Mouse (Mus musculus): ENCODE measurements around the gene Astn2. TPM values are rescaled to one million over a fixed set of nuclear protein-coding genes. Genes with fewer than 3 reads are reported as not detected.

Gene Astn2
- total and polyA plus RNA-seq, 2 experiments from 2014 or later = 3.0 to 51.4 TPM

- TF ChIP-seq CTCF (IDR thresholded peaks at IDR 0.05; ENCODE audit: low read depth) = no peak
- Histone ChIP-seq H3K4me2 (ENCODE audit: low read depth, low read length) (no peak overlapping the region), H3K36me3 (ENCODE audit: insufficient read depth, low read length) (no peaks in the 10 kb centered on the region), H3K27me3 (ENCODE audit: insufficient read depth, low read length) (no peaks in the 10 kb centered on the region), H3K27ac (no peak overlapping the region), H3K9ac (replicated peaks; ENCODE audit: low read length) (no peak overlapping the region), H3K4me1 (ENCODE audit: insufficient read depth, low read length) (no peaks in the 10 kb centered on the region), H3K9me3 (ENCODE audit: low read length) (no peaks in the 10 kb centered on the region), H3K4me3 (ENCODE audit: low read length) (no peak overlapping the region)
- 94% methylated on average over 2 of the region's 2 CpGs for WGBS
- no peak for ATAC-seq
- DNase-seq (ENCODE audit: low spot score) = no peak
Measured at GRCm38 (mm10) chr4:65376571-65376970, 1027.8 kb downstream of the Astn2 start.

DNA sequence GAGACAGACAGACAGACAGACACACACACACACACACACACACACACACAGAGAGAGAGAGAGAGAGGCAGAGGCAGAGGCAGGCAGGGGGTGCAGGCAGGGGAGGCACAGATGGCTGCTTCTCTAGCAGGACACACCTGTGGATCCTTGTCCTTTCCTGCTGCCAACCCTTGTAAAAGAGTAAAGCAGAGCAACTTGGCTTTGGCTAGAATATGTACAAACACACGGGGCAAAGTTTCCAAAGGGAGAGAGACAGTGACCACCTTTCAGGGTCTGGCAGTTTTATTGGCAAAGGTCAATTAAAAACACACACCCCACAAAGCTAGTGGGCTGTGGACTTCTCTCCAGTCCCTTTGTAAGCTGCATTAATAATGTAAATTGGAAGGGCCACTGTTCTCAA is 1030.6 kb downstream of the Astn2 start:
- TF ChIP-seq CTCF (IDR thresholded peaks at IDR 0.05; ENCODE audit: low read depth) = no peak
- Histone ChIP-seq H3K27me3 (ENCODE audit: insufficient read depth, low read length) (no peaks in the 10 kb centered on the region), H3K9ac (replicated peaks; ENCODE audit: low read length) (no peak overlapping the region), H3K4me3 (ENCODE audit: low read length) (no peak overlapping the region), H3K27ac (no peak overlapping the region), H3K36me3 (ENCODE audit: insufficient read depth, low read length) (no peaks in the 10 kb centered on the region), H3K9me3 (ENCODE audit: low read length) (no peaks in the 10 kb centered on the region), H3K4me1 (ENCODE audit: insufficient read depth, low read length) (no peaks in the 10 kb centered on the region), H3K4me2 (ENCODE audit: low read depth, low read length) (no peak overlapping the region)
- no peak for DNase-seq (ENCODE audit: low spot score)
- ATAC-seq = no peak
- 38% methylated on average over 1 of the region's 1 CpGs for WGBS

DNA sequence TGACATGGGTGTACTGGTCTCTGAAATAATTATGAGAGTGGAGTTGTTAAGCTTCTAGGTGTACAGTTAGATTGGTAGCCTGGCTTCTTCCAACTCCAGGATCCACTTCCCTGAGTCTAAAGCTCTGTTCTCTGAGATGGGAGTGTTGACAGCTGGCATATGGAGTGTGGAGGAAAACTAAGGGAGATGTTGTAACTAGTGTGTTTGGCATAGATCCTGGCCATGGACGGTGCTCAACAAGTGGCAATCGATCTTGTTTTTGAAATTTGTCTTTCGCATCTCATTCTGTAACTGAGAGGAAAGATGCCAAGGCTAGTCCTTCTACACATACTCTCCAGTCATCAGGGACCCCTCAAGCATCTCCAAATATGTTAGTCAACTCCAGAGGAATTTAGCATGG is 1031.7 kb downstream of the Astn2 start:
- Histone ChIP-seq H3K4me1 (ENCODE audit: insufficient read depth, low read length) (no peaks in the 10 kb centered on the region), H3K4me2 (ENCODE audit: low read depth, low read length) (no peak overlapping the region), H3K4me3 (ENCODE audit: low read length) (no peak overlapping the region), H3K9ac (replicated peaks; ENCODE audit: low read length) (no peak overlapping the region), H3K27ac (no peak overlapping the region), H3K9me3 (ENCODE audit: low read length) (no peaks in the 10 kb centered on the region), H3K36me3 (ENCODE audit: insufficient read depth, low read length) (no peaks in the 10 kb centered on the region), H3K27me3 (ENCODE audit: insufficient read depth, low read length) (no peaks in the 10 kb centered on the region)
- no peak for TF ChIP-seq CTCF (IDR thresholded peaks at IDR 0.05; ENCODE audit: low read depth)
- ATAC-seq = no peak
- 82% methylated on average over 3 of the region's 3 CpGs for WGBS
- DNase-seq (ENCODE audit: low spot score) = no peak

DNA sequence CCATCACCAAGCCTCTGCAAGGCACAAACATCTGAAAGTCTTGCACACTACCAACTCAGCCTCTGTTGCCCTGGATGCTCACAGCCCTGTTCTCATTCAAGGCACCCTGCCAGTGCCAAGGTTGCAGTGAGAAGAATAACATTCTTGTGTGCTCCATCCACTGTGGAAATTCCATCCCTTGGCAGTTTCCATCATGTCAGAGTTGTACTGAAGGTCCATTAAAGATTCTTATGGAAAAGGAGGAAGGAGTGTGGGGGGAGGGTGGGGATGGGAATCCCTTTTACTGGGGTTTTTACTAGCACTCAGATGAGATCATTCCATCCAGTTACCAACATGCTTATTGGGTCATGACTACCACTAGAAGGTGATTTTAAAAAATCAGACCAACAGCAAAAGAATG is 1037.3 kb downstream of the Astn2 start:
- Histone ChIP-seq H3K27ac (no peak overlapping the region), H3K36me3 (ENCODE audit: insufficient read depth, low read length) (no peaks in the 10 kb centered on the region), H3K27me3 (ENCODE audit: insufficient read depth, low read length) (no peaks in the 10 kb centered on the region), H3K9me3 (ENCODE audit: low read length) (no peaks in the 10 kb centered on the region), H3K4me1 (ENCODE audit: insufficient read depth, low read length) (no peaks in the 10 kb centered on the region), H3K4me3 (ENCODE audit: low read length) (no peak overlapping the region), H3K9ac (replicated peaks; ENCODE audit: low read length) (no peak overlapping the region), H3K4me2 (ENCODE audit: low read depth, low read length) (no peak overlapping the region)
- no peak for ATAC-seq
- no peak for TF ChIP-seq CTCF (IDR thresholded peaks at IDR 0.05; ENCODE audit: low read depth)
- no peak for DNase-seq (ENCODE audit: low spot score)

- no peak overlapping the region for H3K4me3 ChIP-seq (ENCODE audit: low read length)
- no peak overlapping the region for H3K4me2 ChIP-seq (ENCODE audit: low read depth, low read length)
- H3K27me3 ChIP-seq (ENCODE audit: insufficient read depth, low read length) = no peaks in the 10 kb centered on the region
- DNase-seq (ENCODE audit: low spot score) = no peak
- H3K36me3 ChIP-seq (ENCODE audit: insufficient read depth, low read length) = no peaks in the 10 kb centered on the region
- H3K9ac ChIP-seq (replicated peaks; ENCODE audit: low read length) = no peak overlapping the region
- H3K27ac ChIP-seq = no peak overlapping the region
- ATAC-seq = no peak
- H3K4me1 ChIP-seq (ENCODE audit: insufficient read depth, low read length) = no peaks in the 10 kb centered on the region
- H3K9me3 ChIP-seq (ENCODE audit: low read length) = no peaks in the 10 kb centered on the region
- no peak for TF ChIP-seq CTCF (IDR thresholded peaks at IDR 0.05; ENCODE audit: low read depth)
- WGBS = 49% methylated on average over 4 of the region's 4 CpGs
Measured at GRCm38 (mm10) chr4:65354580-65354979, 1049.8 kb downstream of the Astn2 start.

GRCm38 (mm10) chr4:65350521-65350920 is 1053.9 kb downstream of the Astn2 start:
- H3K9ac ChIP-seq (replicated peaks; ENCODE audit: low read length) = no peak overlapping the region
- no peaks in the 10 kb centered on the region for H3K4me1 ChIP-seq (ENCODE audit: insufficient read depth, low read length)
- no peak overlapping the region for H3K27ac ChIP-seq
- DNase-seq (ENCODE audit: low spot score) (no peak), ATAC-seq (no peak)
- no peaks in the 10 kb centered on the region for H3K36me3 ChIP-seq (ENCODE audit: insufficient read depth, low read length)
- 65% methylated on average over 7 of the region's 7 CpGs for WGBS
- H3K27me3 ChIP-seq (ENCODE audit: insufficient read depth, low read length) = no peaks in the 10 kb centered on the region
- no peaks in the 10 kb centered on the region for H3K9me3 ChIP-seq (ENCODE audit: low read length)
- TF ChIP-seq CTCF (IDR thresholded peaks at IDR 0.05; ENCODE audit: low read depth) = no peak
- H3K4me2 ChIP-seq (ENCODE audit: low read depth, low read length) = no peak overlapping the region
- H3K4me3 ChIP-seq (ENCODE audit: low read length) = no peak overlapping the region

GRCm38 (mm10) chr4:65341766-65342165 is 1062.6 kb downstream of the Astn2 start:
- H3K9ac ChIP-seq (replicated peaks; ENCODE audit: low read length) = no peak overlapping the region
- no peak overlapping the region for H3K4me3 ChIP-seq (ENCODE audit: low read length)
- WGBS = 82% methylated on average over 3 of the region's 3 CpGs
- H3K27ac ChIP-seq = no peak overlapping the region
- no peaks in the 10 kb centered on the region for H3K36me3 ChIP-seq (ENCODE audit: insufficient read depth, low read length)
- no peak for DNase-seq (ENCODE audit: low spot score)
- ATAC-seq = no peak
- H3K4me2 ChIP-seq (ENCODE audit: low read depth, low read length) = no peak overlapping the region
- no peaks in the 10 kb centered on the region for H3K9me3 ChIP-seq (ENCODE audit: low read length)
- no peaks in the 10 kb centered on the region for H3K27me3 ChIP-seq (ENCODE audit: insufficient read depth, low read length)
- no peak for TF ChIP-seq CTCF (IDR thresholded peaks at IDR 0.05; ENCODE audit: low read depth)
- no peaks in the 10 kb centered on the region for H3K4me1 ChIP-seq (ENCODE audit: insufficient read depth, low read length)

All from hindbrain, postnatal 0 days (tissue).